Mouse (Mus musculus) intestine, embryonic 15.5 days (tissue): ENCODE measurements around the gene Srrm1. TPM values are rescaled to one million over a fixed set of nuclear protein-coding genes. Genes with fewer than 3 reads are reported as not detected.
A peak's percentile ranks its signal among the peaks of the same experiment; 100 is the strongest.

ENCODE experiments used
- ATAC-seq: fragments of 200-750 bp; cut with Nextera tagmentation; 2 replicates; pipeline ENCODE4 v1.8.0; 2017; ENCODE audit warnings: moderate TSS enrichment, moderate library complexity
- H3K27ac ChIP-seq: fragments of 300-500 bp; sonication (generic); 2 replicates; pipeline ENCODE4 v1.5.1; 2015; ENCODE audit warnings: mild to moderate bottlenecking, inconsistent platforms
- H3K27me3 ChIP-seq: fragments of 300-500 bp; sonication (generic); replicated peaks from 2 replicates; pipeline ENCODE4 v1.6.1; 2015; ENCODE audit warnings: inconsistent platforms
- H3K36me3 ChIP-seq: fragments of 300-500 bp; sonication (generic); 2 replicates; pipeline ENCODE4 v1.6.1; 2015; ENCODE audit warnings: inconsistent platforms
- H3K4me1 ChIP-seq: fragments of 300-500 bp; sonication (generic); replicated peaks from 2 replicates; pipeline ENCODE4 v1.6.1; 2015; ENCODE audit warnings: inconsistent platforms
- H3K4me2 ChIP-seq: fragments of 300-500 bp; sonication (generic); replicated peaks from 2 replicates; pipeline ENCODE4 v1.6.1; 2015; ENCODE audit warnings: mild to moderate bottlenecking, inconsistent platforms
- H3K4me3 ChIP-seq: fragments of 300-500 bp; sonication (generic); replicated peaks from 2 replicates; pipeline ENCODE4 v1.5.1; 2015; ENCODE audit warnings: inconsistent platforms
- H3K9ac ChIP-seq: fragments of 300-500 bp; sonication (generic); 2 replicates; pipeline ENCODE4 v1.6.1; 2015; ENCODE audit warnings: inconsistent platforms
- H3K9me3 ChIP-seq: fragments of 300-500 bp; sonication (generic); 2 replicates; pipeline ENCODE4 v1.6.1; 2016; ENCODE audit warnings: inconsistent platforms
- WGBS: fragments of 180-500 bp; shearing (Covaris S2); methylation state at CpG from one replicate; pipeline ENCODE4 v1.1.7; 2015; 5-methylcytosine and 5-hydroxymethylcytosine counted together
- polyA plus RNA-seq: library from polyadenylated mRNA; unstranded; fragments of >200 nt; fragmentation: Nextera tagmentation; extraction: Ambion mirVana; gene quantifications from 2 replicates; pipeline ENCODE4 v1.2.1, GENCODE M21; 2015

The Srrm1 gene
- polyA plus RNA-seq, 1 experiment from 2014 or later = 248 TPM

DNA sequence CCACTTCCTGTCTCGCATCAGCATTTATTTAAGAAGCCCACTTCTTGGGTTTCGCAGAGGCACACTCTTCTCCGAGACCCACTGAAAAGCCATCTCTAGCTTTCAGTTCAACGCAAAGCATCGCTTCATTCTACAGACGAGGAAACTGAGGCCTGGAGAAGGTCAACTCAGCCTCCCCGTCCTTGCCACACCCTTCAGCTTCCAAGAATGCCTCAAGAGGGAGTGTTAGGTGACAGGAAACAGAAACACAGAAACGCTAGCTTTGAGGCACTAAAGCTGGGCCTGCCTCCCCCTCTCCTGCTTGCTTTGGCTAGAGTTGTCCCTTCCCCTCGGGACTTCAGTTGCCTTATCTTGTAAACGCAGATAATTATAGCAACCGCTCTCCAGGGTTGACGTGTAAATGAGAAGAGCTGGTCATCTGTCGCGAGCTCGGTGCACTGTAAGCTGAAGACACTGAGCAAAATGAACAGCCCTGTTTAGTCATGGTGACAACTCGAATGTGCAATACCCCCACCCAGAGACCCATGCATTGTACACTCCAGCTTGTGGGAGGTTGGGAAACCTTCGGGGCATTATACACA, 39.9 kb downstream of the Srrm1 start:
- Histone ChIP-seq H3K27ac (peak overlapping the region; percentile 0; the same call in 1 of the 2 replicates), H3K9me3 (no peaks in the 10 kb centered on the region), H3K9ac (no peak overlapping the region), H3K4me2 (0 out of 2 replicates have a peak overlapping the region, but pooled peaks have one; percentile 9), H3K4me1 (peaks cover 18% of the 10 kb centered on the region), H3K4me3 (no peak overlapping the region), H3K36me3 (peaks cover 17% of the 10 kb centered on the region), H3K27me3 (no peaks in the 10 kb centered on the region)
- ATAC-seq = peak; percentile 27
- 40% methylated on average over 17 of the region's 17 CpGs for WGBS

DNA sequence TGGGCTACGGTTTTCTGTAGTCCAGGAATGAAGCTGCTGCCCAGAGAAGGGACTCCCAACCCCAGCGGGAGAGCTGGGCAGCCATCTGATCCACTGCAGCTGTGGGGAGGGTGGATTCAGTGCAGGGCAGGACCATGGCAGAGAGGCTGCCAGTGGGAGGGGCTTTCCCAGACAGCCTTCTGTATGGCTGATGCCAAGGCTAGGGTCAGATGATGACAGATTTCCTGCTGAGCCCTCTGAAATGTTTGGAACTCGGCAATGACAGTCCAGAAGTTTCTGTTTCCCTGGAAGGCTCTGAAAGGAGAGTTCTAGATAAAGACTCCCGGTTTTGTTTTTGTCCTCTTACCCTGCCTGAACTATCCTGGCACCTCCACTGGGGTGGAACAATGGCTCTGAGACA, 40.4 kb downstream of the Srrm1 start:
- Histone ChIP-seq H3K36me3 (peaks cover 17% of the 10 kb centered on the region), H3K9ac (no peak overlapping the region), H3K27me3 (no peaks in the 10 kb centered on the region), H3K4me2 (no peak overlapping the region), H3K27ac (peak overlapping the region; percentile 0), H3K9me3 (no peaks in the 10 kb centered on the region), H3K4me3 (no peak overlapping the region), H3K4me1 (peaks cover 18% of the 10 kb centered on the region)
- 47% methylated on average over 4 of the region's 4 CpGs for WGBS
- ATAC-seq = no peak

DNA sequence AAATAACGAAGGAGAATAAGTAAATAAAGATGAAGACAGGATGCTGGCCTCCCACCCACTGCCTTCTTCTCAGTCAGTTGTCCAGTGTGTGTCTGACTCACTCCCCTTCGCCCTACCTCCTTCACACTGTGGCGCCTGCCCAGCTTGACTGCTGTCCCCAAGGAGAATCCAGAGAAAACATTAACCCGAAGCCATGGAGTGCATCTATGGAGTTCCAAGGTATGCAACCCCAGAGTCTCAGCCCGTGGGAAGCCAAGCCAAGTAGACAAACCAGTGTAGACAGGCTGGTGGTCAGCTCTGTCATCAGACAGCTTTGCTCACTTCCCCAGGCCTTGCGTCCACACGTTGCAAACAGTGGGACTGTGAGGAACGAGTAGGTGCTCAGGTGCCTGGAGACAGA, 42.8 kb downstream of the Srrm1 start:
- ATAC-seq = no peak
- 81% methylated on average over 8 of the region's 8 CpGs for WGBS
- no peak overlapping the region for H3K4me2 ChIP-seq
- H3K9me3 ChIP-seq = no peaks in the 10 kb centered on the region
- no peak overlapping the region for H3K4me3 ChIP-seq
- H3K27me3 ChIP-seq = no peaks in the 10 kb centered on the region
- peaks cover 23% of the 10 kb centered on the region for H3K4me1 ChIP-seq
- H3K9ac ChIP-seq = no peak overlapping the region
- no peak overlapping the region for H3K27ac ChIP-seq
- peaks cover 7% of the 10 kb centered on the region for H3K36me3 ChIP-seq

GRCm38 (mm10) chr4:135309726-135310125, 43.4 kb downstream of the Srrm1 start:
- no peak for ATAC-seq
- Histone ChIP-seq H3K9me3 (no peaks in the 10 kb centered on the region), H3K27ac (no peak overlapping the region), H3K36me3 (0 out of 2 replicates have a peak, but pooled peaks cover under 1% of the 10 kb centered on the region), H3K4me1 (peaks cover 23% of the 10 kb centered on the region), H3K9ac (no peak overlapping the region), H3K4me2 (no peak overlapping the region), H3K4me3 (no peak overlapping the region), H3K27me3 (no peaks in the 10 kb centered on the region)
- 58% methylated on average over 5 of the region's 5 CpGs for WGBS

DNA sequence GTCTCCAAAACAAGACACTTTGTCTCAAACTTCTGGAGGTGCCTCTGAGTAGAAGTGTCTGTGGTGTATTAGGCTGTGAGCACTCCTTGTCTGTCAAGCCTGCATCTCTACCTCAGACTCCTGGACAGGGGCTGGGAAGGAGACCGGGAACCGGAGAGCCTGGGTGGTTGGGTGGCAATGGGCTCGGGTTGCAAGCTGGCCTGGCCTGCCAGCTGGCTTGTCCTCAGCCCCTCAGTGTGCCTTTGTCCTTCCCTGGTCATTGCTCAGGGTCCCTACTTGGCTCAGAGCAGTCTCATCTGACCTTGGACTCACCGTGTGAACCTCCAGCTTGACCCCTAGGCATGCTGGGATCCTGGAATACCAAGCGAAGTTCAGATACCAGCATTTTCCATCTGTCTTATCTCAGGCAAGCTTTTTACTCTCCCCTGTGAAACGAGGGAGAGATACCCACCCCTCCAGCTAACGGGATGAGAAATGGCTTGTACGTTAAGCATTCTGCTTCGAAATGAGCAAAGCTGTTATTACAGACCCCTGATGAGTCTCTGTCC, 43.9 kb downstream of the Srrm1 start:
- H3K9ac ChIP-seq = no peak overlapping the region

GRCm38 (mm10) chr4:135306971-135307632, 46.0 kb downstream of the Srrm1 start:
- Histone ChIP-seq H3K9ac (no peak overlapping the region), H3K4me3 (no peak overlapping the region), H3K36me3 (no peaks in the 10 kb centered on the region), H3K4me2 (no peak overlapping the region), H3K27me3 (no peaks in the 10 kb centered on the region), H3K27ac (0 out of 2 replicates have a peak overlapping the region, but pooled peaks have one; percentile 27), H3K9me3 (no peaks in the 10 kb centered on the region), H3K4me1 (0 out of 2 replicates have a peak, but pooled peaks cover 5% of the 10 kb centered on the region)
- WGBS = 48% methylated on average over 17 of the region's 17 CpGs
- ATAC-seq = peak; percentile 50

More for the DNA sequence above, 43.9 kb downstream of the Srrm1 start:
- 55% methylated on average over 9 of the region's 9 CpGs for WGBS
- H3K36me3 ChIP-seq = no peaks in the 10 kb centered on the region
- H3K9me3 ChIP-seq = no peaks in the 10 kb centered on the region
- H3K4me1 ChIP-seq = peaks cover 18% of the 10 kb centered on the region
- no peak for ATAC-seq
- no peak overlapping the region for H3K4me3 ChIP-seq
- no peak overlapping the region for H3K27ac ChIP-seq
- H3K27me3 ChIP-seq = no peaks in the 10 kb centered on the region
- H3K4me2 ChIP-seq = no peak overlapping the region

- no peak overlapping the region for H3K9ac ChIP-seq
- H3K4me2 ChIP-seq = no peak overlapping the region
- no peak overlapping the region for H3K4me3 ChIP-seq
- H3K27me3 ChIP-seq = no peaks in the 10 kb centered on the region
- H3K27ac ChIP-seq = peak overlapping the region; percentile 27; the same call in 1 of the 2 replicates
- 0 out of 2 replicates have a peak, but pooled peaks cover 5% of the 10 kb centered on the region for H3K4me1 ChIP-seq
- 49% methylated on average over 4 of the region's 4 CpGs for WGBS
- no peaks in the 10 kb centered on the region for H3K9me3 ChIP-seq
- no peaks in the 10 kb centered on the region for H3K36me3 ChIP-seq
- 0 out of 2 replicates have a peak, but pooled peaks have one; percentile 38 for ATAC-seq
Measured at GRCm38 (mm10) chr4:135306533-135306932, 46.6 kb downstream of the Srrm1 start.

DNA sequence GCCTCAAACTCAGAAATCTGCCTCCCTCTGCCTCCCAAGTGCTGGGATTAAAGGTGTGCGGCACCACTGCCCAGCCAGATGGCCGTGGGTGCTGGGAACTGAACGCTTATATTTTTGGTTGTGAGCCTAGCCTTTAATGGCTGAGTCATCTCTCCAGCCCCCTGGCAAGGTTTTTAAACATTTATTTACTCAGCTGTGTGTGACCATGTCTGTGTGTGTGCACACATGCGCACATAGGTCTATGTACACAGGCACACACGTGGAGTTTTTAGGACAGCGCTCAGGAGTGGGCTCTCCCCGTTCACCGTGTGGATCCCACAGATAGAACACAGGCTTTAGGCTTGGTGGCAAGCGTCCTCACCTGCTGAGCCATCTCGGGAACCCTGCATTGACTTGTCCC, 50.9 kb downstream of the Srrm1 start:
- H3K4me1 ChIP-seq = 0 out of 2 replicates have a peak, but pooled peaks cover 5% of the 10 kb centered on the region
- no peak overlapping the region for H3K27ac ChIP-seq
- no peak overlapping the region for H3K4me2 ChIP-seq
- H3K27me3 ChIP-seq = no peaks in the 10 kb centered on the region
- H3K4me3 ChIP-seq = no peak overlapping the region
- H3K36me3 ChIP-seq = no peaks in the 10 kb centered on the region
- no peaks in the 10 kb centered on the region for H3K9me3 ChIP-seq
- H3K9ac ChIP-seq = no peak overlapping the region
- no peak for ATAC-seq
- 82% methylated on average over 10 of the region's 10 CpGs for WGBS

DNA sequence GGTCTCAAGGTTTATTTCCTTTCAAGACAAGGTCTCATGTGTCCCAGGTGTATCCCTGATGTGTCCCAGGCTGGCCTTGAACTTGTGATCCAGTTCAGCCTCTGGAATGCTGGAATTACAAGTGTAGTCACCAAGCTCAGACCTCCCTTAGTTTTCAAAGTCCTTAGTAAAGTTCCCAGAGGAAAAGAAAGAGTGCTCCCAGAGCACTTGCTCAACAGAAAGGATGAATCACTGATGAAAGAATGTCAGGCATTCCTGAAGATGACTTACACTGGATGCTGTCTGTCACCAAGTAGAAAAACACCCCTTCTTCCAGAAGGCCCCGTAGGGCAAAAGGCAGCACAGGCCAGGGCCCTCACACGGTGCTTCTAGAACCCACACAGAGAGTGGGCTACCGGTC, 52.0 kb downstream of the Srrm1 start:
- no peak overlapping the region for H3K4me2 ChIP-seq
- WGBS = 73% methylated on average over 3 of the region's 3 CpGs
- no peaks in the 10 kb centered on the region for H3K9me3 ChIP-seq
- no peak for ATAC-seq
- H3K27ac ChIP-seq = no peak overlapping the region
- H3K9ac ChIP-seq = no peak overlapping the region
- no peak overlapping the region for H3K4me3 ChIP-seq
- no peaks in the 10 kb centered on the region for H3K27me3 ChIP-seq
- 0 out of 2 replicates have a peak, but pooled peaks cover 2% of the 10 kb centered on the region for H3K4me1 ChIP-seq
- H3K36me3 ChIP-seq = no peaks in the 10 kb centered on the region

GRCm38 (mm10) chr4:135300248-135301041, 52.7 kb downstream of the Srrm1 start:
- no peak overlapping the region for H3K9ac ChIP-seq
- no peak overlapping the region for H3K27ac ChIP-seq
- no peak for ATAC-seq
- no peaks in the 10 kb centered on the region for H3K27me3 ChIP-seq
- no peak overlapping the region for H3K4me2 ChIP-seq
- no peaks in the 10 kb centered on the region for H3K9me3 ChIP-seq
- H3K36me3 ChIP-seq = no peaks in the 10 kb centered on the region
- 0 out of 2 replicates have a peak, but pooled peaks cover 2% of the 10 kb centered on the region for H3K4me1 ChIP-seq
- 90% methylated on average over 26 of the region's 26 CpGs for WGBS
- H3K4me3 ChIP-seq = no peak overlapping the region

DNA sequence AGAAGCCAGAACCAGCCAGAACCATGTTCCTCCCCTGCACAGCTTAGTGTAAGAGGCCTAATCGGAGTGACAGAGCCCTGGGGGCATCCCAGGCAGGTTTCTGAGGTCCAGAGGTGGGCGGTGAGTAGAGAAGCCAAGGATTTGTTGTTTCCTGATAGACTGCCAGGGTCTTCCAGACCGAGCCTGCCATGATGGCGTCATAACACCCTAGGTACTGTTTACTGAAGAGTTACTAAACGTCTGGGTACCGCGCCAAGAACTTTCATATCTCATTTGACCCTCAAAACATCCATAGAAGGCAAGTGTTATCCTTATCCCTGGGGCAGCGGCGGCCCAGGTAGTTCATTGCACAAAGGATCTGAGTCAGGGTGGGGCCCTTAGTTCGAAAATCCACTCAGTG, 54.4 kb downstream of the Srrm1 start:
- H3K4me3 ChIP-seq = no peak overlapping the region
- no peaks in the 10 kb centered on the region for H3K27me3 ChIP-seq
- no peak overlapping the region for H3K9ac ChIP-seq
- H3K36me3 ChIP-seq = no peaks in the 10 kb centered on the region
- H3K9me3 ChIP-seq = no peaks in the 10 kb centered on the region
- WGBS = 79% methylated on average over 10 of the region's 10 CpGs
- H3K4me1 ChIP-seq = 0 out of 2 replicates have a peak, but pooled peaks cover 2% of the 10 kb centered on the region
- 0 out of 2 replicates have a peak, but pooled peaks have one; percentile 11 for ATAC-seq
- no peak overlapping the region for H3K4me2 ChIP-seq
- no peak overlapping the region for H3K27ac ChIP-seq
